Mouse (Mus musculus) erythroid progenitor cell, adult 5-6 weeks (primary cell): ENCODE data around the gene Cacnb4. TPM values are rescaled to one million over a fixed set of nuclear protein-coding genes. Genes with fewer than 3 reads are reported as not detected.
A peak's percentile ranks its signal among the peaks of the same experiment; 100 is the strongest.

ENCODE experiments used
- ATAC-seq: replicated peaks from 2 replicates; pipeline ENCODE4 v1.8.0; 2016; ENCODE audit warnings: moderate number of reproducible peaks, mild to moderate bottlenecking, moderate TSS enrichment, inconsistent platforms; ENCODE audit not compliant: poor library complexity, low FRiP score, severe bottlenecking
- total RNA-seq, 2 experiments: library from RNA; stranded (forward) in 1 of 2; stranded (reverse) in 1 of 2; fragments of 150-400 nt in 1 of 2; fragments of 186-747, 209-891 nt in 1 of 2; gene quantifications; 2 replicates each; pipeline versions ENCODE4 v1.2.3 to v1.2.4; 2015 to 2017; ENCODE audit warnings: low replicate concordance in 2 of 2

The Cacnb4 gene
- total RNA-seq, 2 experiments from 2014 or later, result 0.42 TPM; not detected in 1

DNA sequence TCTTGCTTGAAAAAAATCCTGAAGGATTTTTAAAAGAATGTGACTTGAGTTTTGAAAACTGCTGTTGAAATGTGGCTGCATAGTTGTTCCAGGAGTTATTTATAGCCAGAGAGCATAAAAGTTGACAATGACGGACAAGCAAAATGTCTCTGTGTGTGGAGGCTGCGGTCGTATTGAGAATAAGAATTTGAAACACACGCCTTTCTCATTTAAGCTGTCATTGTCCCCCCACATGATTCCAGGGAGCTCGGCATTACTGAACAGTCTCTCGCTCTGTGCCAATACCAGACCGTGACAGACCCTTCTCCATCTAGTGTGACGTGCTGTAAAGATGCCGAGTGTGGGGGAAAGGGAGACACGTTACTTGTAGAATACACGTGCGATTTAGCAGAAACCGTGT lies 183.8 kb downstream of the Cacnb4 start:
- no peak for ATAC-seq

DNA sequence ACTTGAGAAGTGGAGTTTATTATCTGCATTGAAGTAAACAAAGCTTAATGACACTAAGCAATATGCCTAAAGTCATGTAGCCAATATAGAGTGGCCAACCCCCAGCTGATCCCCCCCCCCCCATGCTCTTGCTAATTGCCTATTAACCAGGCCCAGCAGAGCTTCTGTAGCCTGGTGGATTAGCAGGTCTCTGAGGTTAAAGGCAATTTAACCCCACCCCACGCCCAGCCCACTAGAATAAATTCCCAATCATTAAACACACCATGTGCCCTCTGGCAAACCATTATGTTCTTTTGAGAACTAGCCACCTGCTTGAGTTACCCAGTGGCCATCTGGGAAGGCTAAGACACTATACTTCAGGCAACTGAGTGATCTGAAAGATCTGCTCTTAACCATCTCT lies 186.8 kb downstream of the Cacnb4 start:
- ATAC-seq, result no peak

DNA sequence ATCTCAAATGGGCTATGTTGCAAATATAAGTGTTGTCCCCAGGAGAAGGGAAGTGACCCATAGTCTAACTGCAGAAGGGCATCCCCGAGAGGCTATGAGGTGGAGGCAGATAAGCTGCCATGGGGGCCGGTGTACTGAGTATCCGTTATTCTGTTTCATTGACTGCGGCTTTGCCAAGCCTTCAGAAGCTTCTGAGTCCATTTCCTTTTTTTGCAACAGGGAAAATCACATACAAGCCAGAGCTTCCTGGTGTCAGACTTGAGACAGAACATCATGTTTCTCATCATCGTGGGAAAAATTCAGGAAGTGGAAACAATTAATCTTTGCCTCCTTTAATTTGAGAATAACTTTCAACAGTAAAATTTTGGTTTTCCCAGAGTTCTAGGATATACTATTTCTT lies 193.1 kb downstream of the Cacnb4 start:
- ATAC-seq, result no peak

DNA sequence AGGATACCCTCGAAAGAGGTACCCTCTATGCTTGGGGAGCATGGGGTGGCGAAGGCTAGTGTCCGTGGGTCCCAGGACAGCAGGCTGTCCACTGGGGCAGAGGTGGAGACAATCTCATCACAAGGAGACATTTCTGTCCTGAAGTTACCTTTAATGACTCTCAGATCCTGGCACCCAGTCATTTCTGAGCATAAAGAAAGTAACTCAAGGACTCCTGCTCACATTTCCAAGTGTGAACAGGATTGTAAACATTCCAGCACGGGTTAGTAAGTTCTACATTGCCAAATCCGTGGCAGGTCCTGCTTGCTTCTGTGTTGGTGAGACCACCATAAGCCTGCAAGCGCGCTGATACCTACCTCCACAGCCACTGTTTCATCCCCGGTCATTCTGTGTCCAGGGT lies 196.2 kb downstream of the Cacnb4 start:
- ATAC-seq, result no peak

DNA sequence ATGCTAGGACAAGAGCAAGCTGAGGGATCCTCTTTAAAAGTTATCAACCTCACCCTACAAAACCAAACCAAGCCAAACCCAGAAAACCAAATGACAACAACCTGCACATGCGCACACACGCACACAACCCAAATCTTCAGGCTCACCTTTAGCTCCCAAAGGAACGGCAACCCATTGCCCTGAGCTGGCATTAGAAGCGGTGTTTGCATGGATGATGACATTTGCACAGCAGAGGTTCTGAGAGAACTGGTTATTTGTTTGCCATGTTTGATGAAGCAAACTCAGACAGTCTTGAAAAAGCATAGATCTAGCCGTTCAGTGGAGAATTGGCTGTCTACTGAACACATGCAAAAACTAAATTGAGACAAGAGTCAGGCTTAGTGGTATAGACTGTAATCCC lies 198.1 kb downstream of the Cacnb4 start:
- no peak for ATAC-seq

DNA sequence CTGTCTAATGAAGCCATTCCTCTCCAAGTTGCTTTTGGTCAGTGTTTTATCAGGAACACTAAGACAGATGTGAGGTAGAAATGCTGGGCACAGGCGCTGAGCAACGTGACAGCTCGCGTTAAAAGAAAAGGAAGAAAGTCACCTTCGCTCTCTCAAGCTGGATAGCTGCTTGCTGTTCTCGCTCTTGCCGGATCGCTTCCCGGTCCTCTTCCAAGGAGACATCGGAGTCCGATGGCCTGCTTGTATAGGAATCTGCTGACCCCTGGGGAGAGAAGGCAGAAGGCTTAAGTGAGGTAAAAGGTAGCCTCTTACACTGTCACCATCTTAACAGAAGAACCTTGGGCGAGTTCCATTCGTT lies 199.1 kb downstream of the Cacnb4 start:
- no peak for ATAC-seq

DNA sequence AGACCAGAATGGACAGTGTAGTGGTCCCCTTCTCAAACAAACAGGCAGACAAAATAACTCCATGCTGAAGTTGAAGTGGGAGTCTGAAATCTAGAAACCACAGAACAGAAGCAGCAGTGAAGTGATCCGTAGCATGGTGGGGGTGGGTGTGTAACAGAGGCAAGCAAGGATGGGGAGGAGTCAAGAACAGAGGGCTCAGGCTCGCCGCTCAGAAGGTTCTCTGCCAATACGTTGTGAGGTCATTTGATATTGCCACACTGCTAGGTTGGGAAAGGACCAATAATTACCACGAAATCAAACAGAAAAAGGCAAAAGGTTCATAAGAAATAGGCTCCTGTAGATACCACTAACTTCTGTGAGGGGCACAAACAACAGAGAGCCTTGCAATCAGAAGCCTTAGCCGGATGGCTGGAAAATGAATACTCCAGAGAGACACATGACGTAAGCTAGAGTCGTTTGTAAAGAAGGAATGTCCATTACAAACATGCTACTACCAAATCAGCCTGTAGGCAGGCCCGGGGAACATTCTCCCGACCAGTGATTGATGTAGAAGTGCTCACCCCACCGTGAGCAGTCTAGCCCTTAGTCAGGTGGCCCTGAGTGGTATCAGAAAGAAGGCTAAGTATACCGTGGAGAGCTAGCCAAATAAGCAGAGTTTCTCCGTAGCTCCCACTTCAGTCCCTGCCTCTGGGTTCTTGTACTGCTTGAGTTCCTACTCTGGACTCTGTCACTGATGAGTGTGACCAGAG lies 199.7 kb downstream of the Cacnb4 start:
- ATAC-seq, result no peak

DNA sequence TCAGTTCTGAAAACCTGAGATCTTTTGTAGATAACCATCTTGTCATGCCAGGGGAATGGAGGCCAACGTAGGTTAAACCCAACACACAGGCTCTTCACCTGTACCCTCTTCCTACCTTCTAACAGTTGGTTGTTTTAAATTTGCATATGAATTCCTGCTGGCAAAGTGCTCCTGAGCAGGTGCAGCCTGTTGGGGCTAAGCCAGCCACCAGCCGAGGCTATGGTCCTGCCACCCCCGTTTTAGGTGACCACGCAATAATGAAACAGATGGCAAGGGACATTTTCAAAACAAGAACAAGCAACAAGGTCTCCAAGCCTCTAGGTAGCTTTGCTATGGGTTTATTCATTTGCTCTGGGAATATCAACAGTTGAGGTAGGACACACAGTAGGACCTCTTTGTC lies 200.8 kb downstream of the Cacnb4 start:
- no peak for ATAC-seq

DNA sequence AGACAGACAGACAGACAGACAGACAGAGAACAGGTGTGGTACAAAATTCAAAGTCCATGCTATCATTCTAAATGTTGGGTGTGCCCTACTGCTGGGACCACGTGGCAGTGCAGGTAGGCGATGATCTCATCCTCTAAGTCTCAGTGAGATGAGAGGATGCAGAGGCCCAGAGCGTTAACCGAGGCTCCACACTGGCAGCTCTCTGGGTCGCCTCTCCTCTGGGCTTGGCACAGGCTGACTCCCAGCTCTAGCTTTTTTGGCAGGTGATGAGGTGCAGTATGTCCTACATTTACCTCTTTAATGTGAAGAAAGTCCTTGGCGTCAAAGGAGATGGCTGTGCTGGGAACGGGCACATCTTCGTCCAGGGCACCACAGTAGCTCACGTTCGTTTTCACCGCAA lies 202.1 kb downstream of the Cacnb4 start:
- no peak for ATAC-seq

DNA sequence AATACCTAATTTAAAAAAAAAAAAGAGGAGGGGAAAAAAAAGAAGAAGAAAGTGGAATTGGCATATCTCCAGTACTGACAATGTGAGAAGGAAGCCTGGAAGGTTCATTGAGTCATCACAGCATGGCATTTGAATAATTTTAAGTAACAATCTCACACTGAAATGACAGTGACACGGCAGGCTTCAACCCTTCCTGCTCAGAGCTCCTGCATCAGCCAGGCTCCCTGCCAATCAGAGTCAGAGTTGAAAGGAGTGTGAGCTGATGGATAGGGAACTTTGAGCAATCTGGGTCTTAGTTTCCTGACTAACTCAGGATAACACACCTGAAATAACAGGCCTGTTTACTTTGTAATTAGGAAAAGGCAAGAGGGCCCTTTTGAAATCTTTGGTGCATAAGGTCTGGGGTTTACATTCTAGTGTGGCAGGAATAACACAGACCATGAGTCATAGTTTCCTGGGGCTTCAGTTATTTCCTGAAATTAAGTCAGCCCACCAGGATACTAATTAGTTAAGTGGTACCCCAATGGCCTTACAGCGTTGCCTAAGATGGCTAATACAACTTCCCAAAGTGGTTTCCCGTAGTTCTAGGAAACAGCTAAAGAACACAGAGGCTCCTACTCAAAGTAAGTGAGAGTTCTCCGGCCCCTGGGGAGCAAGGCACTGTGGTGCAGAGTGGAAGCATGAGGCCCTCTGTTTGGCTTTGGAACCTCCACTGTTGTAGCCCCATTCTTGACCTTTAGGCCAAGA lies 204.9 kb downstream of the Cacnb4 start:
- ATAC-seq, result no peak

DNA sequence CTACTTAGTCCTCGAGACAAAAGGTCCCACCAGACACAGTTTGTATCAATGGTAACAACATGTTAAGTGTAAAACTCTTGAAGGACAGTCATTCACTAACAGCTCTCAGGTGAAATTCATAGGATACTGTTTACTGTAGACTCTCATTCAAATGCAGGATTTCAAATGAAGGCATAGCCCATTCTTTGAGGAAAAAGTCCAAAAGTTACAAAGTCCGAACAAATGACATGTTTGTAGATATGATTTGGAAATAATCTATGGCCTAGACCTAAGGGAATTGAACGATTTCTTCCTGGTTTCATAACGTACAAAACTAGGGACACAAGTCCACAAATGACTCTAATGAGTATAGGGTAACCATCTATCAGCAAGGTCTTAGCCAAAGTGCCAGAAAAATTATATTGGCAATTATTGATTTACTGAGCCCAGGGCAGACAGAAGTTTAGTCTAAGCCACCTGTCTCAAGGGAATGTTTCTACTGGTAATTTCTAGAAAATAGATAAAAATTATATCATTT lies 206.5 kb downstream of the Cacnb4 start:
- ATAC-seq, result no peak

DNA sequence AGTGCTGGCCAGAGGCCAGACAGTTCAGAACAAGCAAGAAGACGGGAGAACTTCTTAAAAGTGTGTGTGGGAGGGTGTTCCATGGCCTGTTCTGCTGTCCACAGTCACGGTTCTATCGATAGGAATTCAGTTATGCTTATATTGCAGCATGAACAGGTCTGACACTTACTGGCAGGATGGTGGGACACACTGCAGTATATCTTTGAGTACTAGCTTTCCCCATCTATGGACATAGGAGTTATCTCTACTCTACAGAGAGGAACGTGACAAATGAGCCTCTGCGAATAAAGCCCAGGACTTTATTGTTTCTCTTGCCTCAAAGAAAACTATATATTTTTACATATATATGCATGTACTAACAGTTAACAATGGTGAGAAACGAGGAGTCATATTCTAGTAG lies 209.0 kb downstream of the Cacnb4 start:
- ATAC-seq, result no peak

DNA sequence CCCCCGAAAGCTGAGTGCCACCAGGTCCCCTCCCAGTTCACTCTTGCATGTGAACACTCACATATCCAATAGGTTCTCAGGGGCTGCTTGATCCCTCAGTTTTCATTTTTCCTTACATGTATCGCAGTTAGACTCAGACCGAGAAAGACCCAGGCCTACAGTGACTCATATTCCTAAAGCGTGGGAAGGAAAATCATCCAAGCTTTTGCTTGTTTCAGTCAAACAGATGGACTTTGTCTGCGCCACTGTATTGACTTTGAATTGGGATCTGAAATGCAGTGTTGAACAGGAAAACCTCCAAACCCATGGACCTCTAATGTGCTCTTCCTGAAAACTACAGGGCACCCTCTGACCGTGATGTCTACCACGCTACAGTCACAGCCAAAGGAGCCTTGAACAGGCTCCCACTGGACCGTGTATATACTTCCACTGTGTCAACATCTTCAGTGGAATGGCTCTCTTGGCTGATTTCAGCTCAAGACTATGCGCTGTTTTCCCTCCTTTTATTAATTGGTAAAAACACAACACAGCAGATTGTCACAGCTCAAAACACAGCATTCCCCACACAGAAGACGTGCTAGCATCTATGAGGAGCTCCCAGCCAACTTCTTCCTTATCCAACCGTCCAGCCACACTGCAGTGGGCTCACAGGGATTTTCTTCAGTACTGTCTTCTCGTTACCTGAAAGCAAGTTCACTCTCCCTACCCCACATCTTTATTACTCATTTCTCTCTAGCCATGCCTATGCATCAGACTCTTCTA lies 215.2 kb downstream of the Cacnb4 start:
- no peak for ATAC-seq

DNA sequence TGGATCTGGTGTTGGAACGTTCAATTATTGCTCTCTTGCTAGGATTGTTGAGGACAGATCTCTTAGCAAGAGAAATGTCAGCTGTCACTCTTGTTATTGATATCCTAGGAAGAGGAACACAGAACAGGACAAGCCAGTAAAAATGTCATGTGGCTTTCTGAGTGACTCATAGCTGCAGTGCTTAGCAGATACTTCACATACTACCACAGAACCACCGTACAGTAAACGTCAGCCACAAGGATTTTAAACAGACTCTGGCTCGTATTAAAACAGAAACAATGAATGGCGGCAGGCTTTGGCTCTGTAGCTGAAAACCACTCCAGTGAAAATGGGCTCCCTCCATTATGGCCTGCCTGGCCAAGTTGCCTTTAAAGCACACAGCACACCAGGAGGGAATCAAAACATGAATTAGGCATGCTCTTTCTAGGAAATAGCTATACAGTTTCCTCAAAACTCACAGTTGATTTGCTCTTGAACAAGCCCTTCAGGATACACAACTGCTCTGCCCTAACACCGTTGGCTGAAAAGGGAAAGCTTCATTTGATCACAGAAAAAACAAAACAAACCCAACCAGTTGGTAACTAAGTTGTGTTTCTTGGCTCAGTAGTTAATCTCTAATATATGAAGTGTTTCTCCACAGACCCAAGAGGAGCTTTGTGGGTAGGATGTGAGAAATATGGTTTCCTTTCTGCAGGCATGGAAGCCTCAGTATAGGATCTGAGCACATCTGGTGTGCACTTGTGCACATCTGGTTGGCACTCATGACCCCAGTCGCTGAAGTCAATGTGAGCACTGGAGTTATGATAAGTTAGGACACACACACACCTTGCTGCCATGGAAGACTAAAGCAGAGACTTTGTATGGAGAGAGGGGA lies 220.8 kb downstream of the Cacnb4 start:
- ATAC-seq, result no peak

DNA sequence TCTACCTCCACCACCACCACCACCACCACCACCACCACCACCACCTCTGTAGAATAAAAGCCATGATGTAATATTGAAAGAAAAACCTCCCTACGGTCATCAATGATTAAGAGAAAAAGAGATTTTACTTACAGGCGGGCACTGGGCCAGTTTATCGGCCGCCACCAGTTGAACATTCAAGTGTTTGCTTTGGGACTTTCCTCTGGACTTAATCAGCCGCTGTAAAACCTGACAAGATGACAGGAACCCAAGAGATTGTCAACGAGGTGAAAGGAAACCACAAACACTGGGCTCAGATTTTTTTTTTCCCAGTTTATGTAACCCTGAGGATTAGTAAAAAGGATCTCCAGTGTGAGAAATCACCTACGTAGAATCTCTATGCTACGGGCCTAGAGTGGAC lies 226.8 kb downstream of the Cacnb4 start:
- ATAC-seq, result no peak

DNA sequence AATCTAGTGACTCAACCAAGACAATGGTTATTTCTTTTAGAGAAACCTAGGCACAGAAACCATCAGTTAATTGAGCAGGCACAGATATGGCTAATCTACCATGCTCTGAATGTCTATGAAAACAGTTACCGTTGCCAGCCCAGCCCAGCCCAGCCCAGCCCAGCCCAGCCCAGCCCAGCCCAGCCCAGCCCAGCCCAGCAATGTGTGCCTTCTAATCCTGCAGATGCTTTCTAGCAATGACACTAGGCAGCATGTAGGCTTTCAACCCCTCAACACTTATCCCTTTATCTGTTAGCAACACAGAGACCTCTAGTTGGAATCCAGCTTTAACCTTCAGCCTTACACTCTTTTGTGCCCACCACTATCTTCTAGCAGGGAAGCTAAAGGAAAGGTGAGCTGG lies 227.7 kb downstream of the Cacnb4 start:
- ATAC-seq, result peak; percentile 34; the same call in 1 of the 2 replicates

DNA sequence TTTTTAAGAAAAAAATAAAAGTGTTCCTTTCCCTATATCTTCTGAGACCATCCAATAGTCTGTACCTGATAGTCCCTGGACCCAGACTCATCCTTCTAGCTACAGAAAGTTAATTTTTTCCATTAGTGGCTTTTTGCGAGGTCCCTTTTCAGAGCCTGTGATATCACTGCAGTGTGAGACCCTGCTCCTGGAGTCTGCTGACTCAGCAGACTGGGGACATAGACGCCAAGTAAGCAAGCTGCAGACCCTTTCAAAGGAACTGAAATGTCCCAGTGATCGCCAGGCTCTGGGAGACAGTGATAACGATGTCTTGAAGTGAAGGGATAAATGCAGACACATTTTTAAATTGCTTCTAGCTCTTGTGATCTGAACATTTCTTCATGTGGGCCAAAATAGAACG lies 230.0 kb downstream of the Cacnb4 start:
- ATAC-seq, result no peak

DNA sequence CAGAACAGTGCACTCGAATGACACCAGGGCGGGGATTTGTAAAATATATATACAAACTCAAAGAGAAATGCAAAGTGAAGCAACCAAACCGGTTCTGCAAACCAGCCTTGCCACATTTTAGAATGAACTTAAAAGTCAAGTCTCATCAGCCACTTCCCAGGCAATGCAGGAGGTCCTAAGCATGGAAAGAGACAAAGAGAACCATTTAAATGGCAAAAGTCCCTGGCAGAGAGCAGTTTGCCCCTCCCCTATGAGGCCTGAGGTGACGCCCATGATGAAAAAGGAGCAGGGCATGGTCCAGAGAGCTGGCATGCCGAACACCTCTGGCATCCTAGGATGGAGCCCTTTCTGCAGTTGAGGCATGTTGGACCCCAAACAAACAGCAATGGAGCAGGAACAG lies 234.5 kb downstream of the Cacnb4 start:
- ATAC-seq, result no peak

DNA sequence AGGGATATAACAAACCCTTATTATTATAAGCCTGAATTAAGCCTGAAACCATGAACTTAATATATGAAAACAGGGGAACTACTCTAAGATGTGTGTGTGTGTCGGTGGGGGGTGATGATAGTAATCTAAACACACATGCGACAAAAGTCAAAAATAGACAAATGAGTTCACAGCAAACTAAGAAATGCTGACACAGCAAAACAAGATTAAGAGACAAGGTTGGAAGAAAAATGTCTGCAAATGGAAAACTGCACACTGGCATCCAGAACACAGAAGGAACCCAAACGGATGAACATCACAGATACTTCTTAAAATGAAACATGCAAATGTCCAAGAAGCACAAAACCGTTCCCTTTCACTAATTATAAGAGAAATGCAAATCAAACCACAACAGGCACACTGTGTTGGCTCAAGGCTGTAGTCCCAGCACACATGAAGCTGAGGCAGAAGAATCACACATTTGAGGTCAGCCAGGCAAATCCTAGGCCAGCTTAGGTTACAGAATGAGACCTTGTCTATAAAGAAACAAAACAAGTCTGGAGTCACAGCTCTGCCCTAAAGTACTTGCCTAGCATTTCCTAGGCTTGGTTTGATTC lies 236.1 kb downstream of the Cacnb4 start:
- no peak for ATAC-seq
